Comparison of ENCODE assay signal across 11 mouse cellular contexts in genomic region chr5:8487989-8488700, GRCm38 (mm10).
A peak's percentile ranks its signal among the peaks of the same experiment; 100 is the strongest.
DNase-seq lines count a peak whose midpoint lies in the region; ATAC-seq and TF ChIP-seq lines count a peak whose summit lies in the region.
"Had no signal": no experiment of that assay in that cellular context is flagged by ENCODE, and none has a peak within 500 bp of the region (broad histone marks: within the 10 kb centered on the region; RNA-seq: fewer than 3 reads in every experiment).

No protein-coding gene starts in this region.

- H3K27me3 ChIP-seq in Patski: peaks cover 9% of the 10 kb centered on the region
- peaks cover 7% of the 10 kb centered on the region; the same call in 1 of the 2 replicates for H3K27me3 ChIP-seq in hindbrain, embryonic 10.5 days (ENCODE audit: insufficient read depth, poor library complexity, severe bottlenecking)
- H3K27me3 ChIP-seq in midbrain, embryonic 14.5 days (ENCODE audit: control insufficient read depth, insufficient read depth, low read length): no peaks in the 10 kb centered on the region

- ATAC-seq in Patski: peak; percentile 13
- peak; percentile 59 for ATAC-seq in midbrain, embryonic 14.5 days (ENCODE audit: low FRiP score, low TSS enrichment)

- H3K4me3 ChIP-seq in hindbrain, embryonic 10.5 days: no peak overlapping the region
- no peak overlapping the region for H3K4me3 ChIP-seq in midbrain, embryonic 14.5 days (replicated peaks; ENCODE audit: low read depth, low read length)

- no peak overlapping the region for H3K9ac ChIP-seq in midbrain, embryonic 14.5 days (replicated peaks; ENCODE audit: low read length)

- DNase-seq in adrenal gland, postnatal 14 days: peak; percentile 6
- no peak for DNase-seq in adrenal gland, postnatal 4 days (ENCODE audit: low spot score in 2 of 2)
- no peak for DNase-seq in Patski (ENCODE audit: low read depth, low spot score)
- DNase-seq in hindbrain, embryonic 10.5 days (ENCODE audit: low spot score): peak; percentile 40
- DNase-seq in midbrain, embryonic 14.5 days: no peak
- no peak for DNase-seq in gastrocnemius, postnatal 10 days
- no peak for DNase-seq in cerebellum, postnatal 10 days
- DNase-seq in cerebellum, adult 9-10 months: no peak
- DNase-seq: heart, adult 18-20 months; right cerebral cortex, postnatal 4 days had no signal

- H3K27ac ChIP-seq in hindbrain, embryonic 10.5 days: peak overlapping the region; percentile 75
- no peak overlapping the region for H3K27ac ChIP-seq in midbrain, embryonic 14.5 days (replicated peaks; ENCODE audit: low read depth, low read length)
- H3K27ac ChIP-seq: stomach, postnatal 0 days had no signal

- no peak overlapping the region for H3K4me2 ChIP-seq in midbrain, embryonic 14.5 days (ENCODE audit: low read length)

- H3K36me3 ChIP-seq in hindbrain, embryonic 10.5 days: no peaks in the 10 kb centered on the region
- H3K36me3 ChIP-seq in midbrain, embryonic 14.5 days (ENCODE audit: control insufficient read depth, insufficient read depth, low read length): peaks cover 8% of the 10 kb centered on the region; the same call in 1 of the 2 replicates

- WGBS in hindbrain, embryonic 10.5 days: 41% methylated on average over 4 of the region's 4 CpGs
- WGBS in midbrain, embryonic 14.5 days: 53% methylated on average over 4 of the region's 4 CpGs

- no peaks in the 10 kb centered on the region for H3K9me3 ChIP-seq in hindbrain, embryonic 10.5 days
- no peaks in the 10 kb centered on the region for H3K9me3 ChIP-seq in midbrain, embryonic 14.5 days (ENCODE audit: control insufficient read depth, low read length)

- POLR2A ChIA-PET in Patski (lab: Charles Lee): no interaction called here

- peaks cover 15% of the 10 kb centered on the region for H3K4me1 ChIP-seq in hindbrain, embryonic 10.5 days (replicated peaks)
- H3K4me1 ChIP-seq in midbrain, embryonic 14.5 days (ENCODE audit: control insufficient read depth, insufficient read depth, low read length): no peaks in the 10 kb centered on the region

- CTCF ChIA-PET in Patski (lab: Charles Lee): interaction anchor here (1.0 to 1.7 kb wide), 2 partner anchors 21 to 352 kb away, joined by 3 to 6 read pairs; no protein-coding TSS in a partner anchor

- in situ Hi-C loops in Patski (cut with MboI; ENCODE audit: low pct_unique_long_range_greater_than_20kb): loop anchor here (25.0 kb wide), 2 partner anchors 624 to 924 kb away; partner anchors contain the start of gene Tmem243

- TF ChIP-seq CTCF in Patski (IDR thresholded peaks at IDR 0.05): no peak

Comparison
In these comparisons a context has a peak if more than half of its experiments do, and no peak if none do; other contexts are left out.
1. DNase-seq: peak in adrenal gland, postnatal 14 days (single experiment) and hindbrain, embryonic 10.5 days (single experiment); none in adrenal gland, postnatal 4 days (0 of 2), Patski (single experiment), midbrain, embryonic 14.5 days (single experiment), gastrocnemius, postnatal 10 days (single experiment), cerebellum, postnatal 10 days (0 of 2) and cerebellum, adult 9-10 months (single experiment).